ENCODE assay signal across 11 mouse cellular contexts in genomic region chr10:16789641-16790243, GRCm38 (mm10).
DNase-seq lines count a peak whose midpoint lies in the region; ATAC-seq lines count a peak whose summit lies in the region.
"Had no signal": no experiment of that assay in that cellular context is flagged by ENCODE, and none has a peak within 500 bp of the region (broad histone marks: within the 10 kb centered on the region; RNA-seq: fewer than 3 reads in every experiment).

No protein-coding gene starts in this region.

- no peaks in the 10 kb centered on the region for H3K4me1 ChIP-seq in heart, embryonic 11.5 days (ENCODE audit: control insufficient read depth, insufficient read depth, low read length)

- no peaks in the 10 kb centered on the region for H3K36me3 ChIP-seq in heart, embryonic 11.5 days (ENCODE audit: control insufficient read depth, insufficient read depth, low read length)
- H3K36me3 ChIP-seq in splenic B cell, adult 2 months (ENCODE audit: control insufficient read depth, insufficient read depth, low read length, poor library complexity, severe bottlenecking): no peaks in the 10 kb centered on the region
- H3K36me3 ChIP-seq: neural tube, embryonic 13.5 days had no signal

- DNase-seq in heart, adult 8-10 months (ENCODE audit: low spot score): peak; percentile 59
- peak; percentile 21 for DNase-seq in testis, postnatal 14 days (ENCODE audit: low spot score)
- no peak for DNase-seq in testis, postnatal 10 days (ENCODE audit: low spot score)
- peak; percentile 40 for DNase-seq in kidney, adult 9 months
- peak; percentile 2 for DNase-seq in splenic B cell, adult 2 months (ENCODE audit: low read depth, low spot score)
- no peak for DNase-seq in layer of hippocampus, adult 11-12 months (ENCODE audit: low spot score)

- H3K27ac ChIP-seq in heart, embryonic 11.5 days (ENCODE audit: low read depth, low read length): no peak overlapping the region
- H3K27ac ChIP-seq: macrophage; neural tube, embryonic 13.5 days had no signal

- no peak overlapping the region for H3K9ac ChIP-seq in heart, embryonic 11.5 days (ENCODE audit: low read depth, low read length)
- H3K9ac ChIP-seq: neural tube, embryonic 13.5 days had no signal

- H3K4me2 ChIP-seq in heart, embryonic 11.5 days: no peak overlapping the region
- H3K4me2 ChIP-seq: neural tube, embryonic 13.5 days had no signal

- no peak for ATAC-seq in heart, embryonic 11.5 days (replicated peaks; ENCODE audit: insufficient number of reproducible peaks, low FRiP score, low TSS enrichment)
- ATAC-seq in activated CD4-positive, CD25-positive, alpha-beta regulatory T cell, adult 4 months: no peak
- ATAC-seq: intestine, postnatal 0 days had no signal

- H3K4me3 ChIP-seq in heart, embryonic 11.5 days (ENCODE audit: low read depth, low read length): no peak overlapping the region
- H3K4me3 ChIP-seq: neural tube, embryonic 13.5 days had no signal

- H3K9me3 ChIP-seq in heart, embryonic 11.5 days (replicated peaks; ENCODE audit: control insufficient read depth, low read length): no peaks in the 10 kb centered on the region
- H3K9me3 ChIP-seq: neural tube, embryonic 13.5 days had no signal

- H3K27me3 ChIP-seq in heart, embryonic 11.5 days (ENCODE audit: control insufficient read depth, insufficient read depth, low read length): no peaks in the 10 kb centered on the region
- H3K27me3 ChIP-seq in splenic B cell, adult 2 months (ENCODE audit: control insufficient read depth, insufficient read depth, low read length, poor library complexity, severe bottlenecking): no peaks in the 10 kb centered on the region
- H3K27me3 ChIP-seq: neural tube, embryonic 13.5 days had no signal

- WGBS in heart, embryonic 11.5 days (ENCODE audit: insufficient replicate concordance): 65% methylated on average over 4 of the region's 4 CpGs

Comparison
In these comparisons a context has a peak if more than half of its experiments do, and no peak if none do; other contexts are left out.
1. DNase-seq: peak in heart, adult 8-10 months (single experiment), testis, postnatal 14 days (single experiment), kidney, adult 9 months (single experiment) and splenic B cell, adult 2 months (single experiment); none in testis, postnatal 10 days (single experiment) and layer of hippocampus, adult 11-12 months (single experiment).